Mouse (Mus musculus) kidney, embryonic 16.5 days (tissue): ENCODE results near the gene Krt42. TPM values are rescaled to one million over a fixed set of nuclear protein-coding genes. Genes with fewer than 3 reads are reported as not detected.

ENCODE experiments used
- ATAC-seq: fragments of 200-750 bp; cut with Nextera tagmentation; 2 replicates; pipeline ENCODE4 v1.8.0; 2017; ENCODE audit warnings: moderate TSS enrichment; ENCODE audit not compliant: low FRiP score, low TSS enrichment
- H3K27ac ChIP-seq: fragments of 300-500 bp; sonication (generic); 2 replicates; pipeline ENCODE4 v1.5.1; 2014; ENCODE audit warnings: low read length
- H3K27me3 ChIP-seq: fragments of 300-500 bp; sonication (generic); 2 replicates; pipeline ENCODE4 v1.6.1; 2014; ENCODE audit warnings: low read length, control low read depth, mixed read lengths; ENCODE audit not compliant: insufficient read depth
- H3K36me3 ChIP-seq: fragments of 300-500 bp; sonication (generic); 2 replicates; pipeline ENCODE4 v1.6.1; 2014; ENCODE audit warnings: low read length, control low read depth, mixed read lengths; ENCODE audit not compliant: insufficient read depth
- H3K4me1 ChIP-seq: fragments of 300-500 bp; sonication (generic); 2 replicates; pipeline ENCODE4 v1.6.1; 2014; ENCODE audit warnings: low read length, control low read depth, mixed read lengths; ENCODE audit not compliant: insufficient read depth
- H3K4me2 ChIP-seq: fragments of 300-500 bp; sonication (generic); replicated peaks from 2 replicates; pipeline ENCODE4 v1.6.1; 2014; ENCODE audit warnings: low read depth, low read length
- H3K4me3 ChIP-seq: fragments of 300-500 bp; sonication (generic); 2 replicates; pipeline ENCODE4 v1.5.1; 2014; ENCODE audit warnings: mild to moderate bottlenecking, low read length
- H3K9ac ChIP-seq: fragments of 300-500 bp; sonication (generic); replicated peaks from 2 replicates; pipeline ENCODE4 v1.6.1; 2014; ENCODE audit warnings: low read length
- H3K9me3 ChIP-seq: fragments of 300-500 bp; sonication (generic); 2 replicates; pipeline ENCODE4 v1.6.1; 2016; ENCODE audit warnings: low read length, control low read depth
- WGBS: fragments of 180-500 bp; shearing (Covaris S2); extraction: QIAGEN DNeasy Blood & Tissue Kit; methylation state at CpG from one replicate; pipeline ENCODE4 v1.1.7; 2014; 5-methylcytosine and 5-hydroxymethylcytosine counted together
- polyA plus RNA-seq: library from polyadenylated mRNA; unstranded; fragments of >200 nt; fragmentation: Nextera tagmentation; extraction: Ambion mirVana; gene quantifications from 2 replicates; pipeline ENCODE4 v1.2.1, GENCODE M21; 2015

The Krt42 gene
- polyA plus RNA-seq, 1 experiment from 2014 or later: not detected

- no peaks in the 10 kb centered on the region for H3K36me3 ChIP-seq
- no peaks in the 10 kb centered on the region for H3K27me3 ChIP-seq
- no peak overlapping the region for H3K4me2 ChIP-seq
- H3K9me3 ChIP-seq: no peaks in the 10 kb centered on the region
- peak; percentile 39; the same call in 1 of the 2 replicates for ATAC-seq
- H3K9ac ChIP-seq: no peak overlapping the region
- no peak overlapping the region for H3K4me3 ChIP-seq
- no peak overlapping the region for H3K27ac ChIP-seq
- WGBS: 27% methylated on average over 10 of the region's 10 CpGs
- H3K4me1 ChIP-seq: peaks cover 4% of the 10 kb centered on the region; the same call in 1 of the 2 replicates
Measured at GRCm38 (mm10) chr11:100282549-100282948, 12.9 kb upstream of the Krt42 start.

DNA sequence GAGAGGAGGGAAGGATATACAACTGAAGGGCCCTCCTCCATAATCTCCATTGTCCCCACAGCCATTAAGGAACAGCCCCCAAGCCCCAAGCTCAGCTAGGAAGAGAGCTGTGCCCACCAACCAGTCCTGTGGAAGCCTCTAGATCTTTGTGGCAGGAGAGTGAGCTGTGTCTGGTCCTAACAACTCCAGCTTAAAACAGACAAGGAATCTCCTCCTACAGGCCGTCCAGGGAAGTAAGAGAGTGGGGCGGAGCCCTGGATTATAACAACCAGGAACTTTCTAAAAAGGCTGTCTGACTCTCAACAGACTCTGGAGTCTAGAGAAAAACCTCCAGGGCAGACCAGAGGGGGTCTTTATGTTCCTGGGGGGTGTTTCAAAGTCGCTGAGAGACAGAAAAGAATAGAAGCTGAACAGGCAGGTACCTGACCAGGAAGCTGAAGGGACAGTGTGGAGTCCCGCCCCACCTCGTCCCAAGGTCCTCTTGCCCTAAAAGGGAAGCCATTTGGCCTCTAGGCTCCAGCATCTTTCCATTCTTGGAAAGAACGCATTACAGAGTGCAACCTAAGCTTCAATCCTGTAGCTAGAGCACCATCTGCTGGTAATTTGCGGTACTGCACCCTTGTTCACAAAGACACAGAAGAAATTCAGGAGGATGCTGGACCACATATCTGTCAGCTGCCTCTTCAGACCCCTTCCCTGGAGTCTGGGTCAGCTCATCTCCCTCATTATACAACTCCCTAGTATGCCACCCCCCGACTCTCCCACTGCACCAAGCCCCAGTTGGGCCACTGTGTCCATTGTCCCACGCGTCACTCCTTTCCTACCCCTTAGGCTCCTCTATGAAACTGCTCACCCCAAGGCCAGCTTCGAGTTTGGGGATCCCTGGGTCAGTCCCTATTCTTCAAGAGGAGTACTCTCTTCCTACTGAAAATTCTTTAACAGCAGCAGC, 12.2 kb upstream of the Krt42 start:
- 22% methylated on average over 11 of the region's 11 CpGs for WGBS
- 0 out of 2 replicates have a peak, but pooled peaks have one; percentile 25 for ATAC-seq
- no peaks in the 10 kb centered on the region for H3K9me3 ChIP-seq
- H3K4me3 ChIP-seq: no peak overlapping the region
- H3K27me3 ChIP-seq: no peaks in the 10 kb centered on the region
- no peak overlapping the region for H3K4me2 ChIP-seq
- H3K4me1 ChIP-seq: peaks cover 4% of the 10 kb centered on the region; the same call in 1 of the 2 replicates
- H3K36me3 ChIP-seq: no peaks in the 10 kb centered on the region
- no peak overlapping the region for H3K27ac ChIP-seq
- no peak overlapping the region for H3K9ac ChIP-seq

DNA sequence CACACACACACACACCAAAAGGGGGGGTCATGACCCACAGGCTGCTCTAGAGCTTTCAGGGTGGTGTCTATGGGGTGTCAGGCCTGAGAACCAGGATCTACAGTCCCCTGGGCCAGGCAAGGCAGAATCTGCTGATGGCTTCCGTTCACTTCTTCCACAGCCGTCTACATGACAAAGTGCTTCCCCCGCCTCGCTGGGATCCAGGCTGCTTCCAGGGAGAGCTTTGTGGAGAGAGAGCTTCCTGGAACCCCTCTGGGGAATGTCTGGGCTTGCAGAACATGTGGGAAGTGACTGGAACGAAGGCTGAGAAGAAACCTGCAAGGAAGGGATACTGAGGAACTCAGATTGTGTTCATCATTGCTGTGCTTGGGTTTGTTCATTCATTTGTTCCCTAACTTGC, 9.1 kb upstream of the Krt42 start:
- Histone ChIP-seq H3K9ac (no peak overlapping the region), H3K36me3 (no peaks in the 10 kb centered on the region), H3K4me1 (peaks cover 4% of the 10 kb centered on the region; the same call in 1 of the 2 replicates), H3K9me3 (no peaks in the 10 kb centered on the region), H3K4me3 (no peak overlapping the region), H3K4me2 (no peak overlapping the region), H3K27ac (no peak overlapping the region), H3K27me3 (no peaks in the 10 kb centered on the region)
- ATAC-seq: no peak
- 31% methylated on average over 5 of the region's 5 CpGs for WGBS

DNA sequence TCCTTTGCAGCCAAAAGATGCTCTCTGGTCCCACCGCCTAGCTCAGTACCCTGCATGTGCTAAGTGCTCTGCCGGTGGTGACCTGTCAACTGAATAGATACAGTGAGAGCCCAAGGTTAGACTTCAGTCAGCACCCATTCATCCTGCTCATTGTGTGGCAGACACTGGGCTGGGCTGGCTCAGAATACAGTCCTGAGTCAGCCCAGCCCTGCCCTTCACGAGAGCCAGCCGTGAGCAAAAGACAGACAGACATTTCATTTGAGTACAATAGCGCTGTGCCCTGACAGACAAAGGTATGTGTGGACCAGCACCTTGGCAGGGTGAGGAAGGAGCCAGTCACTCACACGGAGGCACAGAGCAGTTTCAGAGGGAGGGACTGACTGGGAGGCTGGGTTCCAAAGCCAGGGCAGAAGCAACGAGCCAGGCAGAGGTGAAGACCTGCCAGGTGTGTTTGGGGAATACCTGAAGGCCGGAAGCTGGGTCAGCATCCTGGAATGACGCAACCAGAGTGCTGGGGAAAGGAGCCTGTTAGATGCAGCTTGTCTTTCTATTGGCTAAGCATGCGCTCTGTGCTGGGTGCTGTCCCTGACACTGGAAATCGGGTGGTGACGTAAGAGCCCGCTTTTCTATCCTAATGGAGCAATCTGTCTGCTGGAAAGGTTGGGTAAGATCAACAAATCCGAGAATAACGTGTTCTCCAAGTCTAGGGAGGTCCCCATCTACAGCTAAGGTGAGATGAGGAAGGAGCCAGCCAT, 8.2 kb upstream of the Krt42 start:
- no peak for ATAC-seq
- no peak overlapping the region for H3K4me3 ChIP-seq
- no peaks in the 10 kb centered on the region for H3K36me3 ChIP-seq
- WGBS: 73% methylated on average over 15 of the region's 15 CpGs
- no peaks in the 10 kb centered on the region for H3K27me3 ChIP-seq
- no peaks in the 10 kb centered on the region for H3K9me3 ChIP-seq
- H3K4me1 ChIP-seq: peaks cover 4% of the 10 kb centered on the region; the same call in 1 of the 2 replicates
- no peak overlapping the region for H3K4me2 ChIP-seq
- no peak overlapping the region for H3K27ac ChIP-seq
- no peak overlapping the region for H3K9ac ChIP-seq

GRCm38 (mm10) chr11:100275466-100275865, 5.8 kb upstream of the Krt42 start:
- H3K27ac ChIP-seq: no peak overlapping the region
- H3K27me3 ChIP-seq: no peaks in the 10 kb centered on the region
- no peak for ATAC-seq
- H3K4me3 ChIP-seq: no peak overlapping the region
- no peak overlapping the region for H3K4me2 ChIP-seq
- H3K4me1 ChIP-seq: no peaks in the 10 kb centered on the region
- no peak overlapping the region for H3K9ac ChIP-seq
- H3K36me3 ChIP-seq: no peaks in the 10 kb centered on the region
- H3K9me3 ChIP-seq: no peaks in the 10 kb centered on the region
- WGBS: 58% methylated on average over 5 of the region's 5 CpGs

- no peak for ATAC-seq
- Histone ChIP-seq H3K27ac (no peak overlapping the region), H3K9me3 (no peaks in the 10 kb centered on the region), H3K36me3 (no peaks in the 10 kb centered on the region), H3K4me3 (no peak overlapping the region), H3K27me3 (no peaks in the 10 kb centered on the region), H3K4me1 (no peaks in the 10 kb centered on the region), H3K4me2 (no peak overlapping the region), H3K9ac (no peak overlapping the region)
- WGBS: 62% methylated on average over 7 of the region's 7 CpGs
Measured at GRCm38 (mm10) chr11:100274719-100275118, 5.0 kb upstream of the Krt42 start.

- Histone ChIP-seq H3K4me3 (no peak overlapping the region), H3K4me1 (no peaks in the 10 kb centered on the region), H3K27ac (no peak overlapping the region), H3K9ac (no peak overlapping the region), H3K27me3 (no peaks in the 10 kb centered on the region), H3K9me3 (no peaks in the 10 kb centered on the region), H3K36me3 (no peaks in the 10 kb centered on the region), H3K4me2 (no peak overlapping the region)
- no peak for ATAC-seq
- 82% methylated on average over 1 of the region's 1 CpGs for WGBS
Measured at GRCm38 (mm10) chr11:100271878-100272277, 2.2 kb upstream of the Krt42 start.

DNA sequence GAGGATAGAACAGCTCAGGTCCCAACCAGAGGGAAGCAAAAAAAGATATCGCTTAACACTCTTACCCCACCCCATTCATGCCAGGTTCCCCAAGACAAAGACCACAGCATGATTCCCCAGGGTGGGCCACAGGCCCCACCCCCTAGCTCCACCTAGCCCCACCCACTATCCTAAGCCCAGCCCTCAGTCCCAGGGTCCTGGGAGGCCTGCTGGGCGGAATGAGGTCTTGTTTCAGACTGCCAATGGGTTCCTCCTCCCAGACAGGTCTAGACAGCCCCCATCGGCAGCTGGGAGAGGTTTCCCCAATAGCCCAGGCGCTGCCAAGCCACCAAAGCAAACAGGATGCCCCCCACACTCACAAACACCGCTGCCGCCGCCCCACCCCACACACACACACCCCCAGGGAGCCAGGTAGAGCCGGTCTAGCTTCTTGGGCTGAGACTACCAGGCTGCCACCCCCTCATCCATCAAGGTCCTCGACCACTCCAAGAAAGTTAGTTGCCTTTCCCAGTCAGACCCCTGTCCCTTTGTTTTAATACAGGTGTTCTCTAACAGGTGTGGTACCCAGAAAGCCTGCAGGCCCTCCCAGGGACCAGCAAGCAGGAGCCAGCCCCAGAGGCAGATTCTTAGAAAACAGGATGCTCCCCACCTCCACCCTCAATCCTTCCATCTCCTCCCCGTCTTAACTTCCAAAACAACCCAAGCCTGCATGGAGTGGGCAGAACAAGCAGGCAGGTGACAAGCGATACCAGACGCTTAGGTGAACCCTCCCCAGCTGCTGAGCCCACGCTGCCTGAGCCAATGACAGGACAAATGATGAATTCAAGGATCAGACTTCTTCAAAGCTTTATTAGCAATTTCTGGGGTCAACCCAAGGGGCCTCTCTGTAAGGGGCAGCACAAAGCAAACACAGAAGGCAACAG, 7.4 kb downstream of the Krt42 start:
- Histone ChIP-seq H3K4me1 (no peaks in the 10 kb centered on the region), H3K4me3 (no peak overlapping the region), H3K36me3 (no peaks in the 10 kb centered on the region), H3K9me3 (no peaks in the 10 kb centered on the region), H3K27ac (no peak overlapping the region), H3K9ac (no peak overlapping the region), H3K27me3 (no peaks in the 10 kb centered on the region), H3K4me2 (no peak overlapping the region)
- no peak for ATAC-seq
- WGBS: 22% methylated on average over 13 of the region's 13 CpGs

GRCm38 (mm10) chr11:100261235-100261605, 8.5 kb downstream of the Krt42 start:
- no peak overlapping the region for H3K4me3 ChIP-seq
- H3K27me3 ChIP-seq: no peaks in the 10 kb centered on the region
- H3K4me1 ChIP-seq: no peaks in the 10 kb centered on the region
- H3K9ac ChIP-seq: no peak overlapping the region
- no peak for ATAC-seq
- H3K9me3 ChIP-seq: no peaks in the 10 kb centered on the region
- H3K4me2 ChIP-seq: no peak overlapping the region
- 81% methylated on average over 9 of the region's 9 CpGs for WGBS
- no peak overlapping the region for H3K27ac ChIP-seq
- H3K36me3 ChIP-seq: no peaks in the 10 kb centered on the region
